Mouse (Mus musculus): ENCODE data around the gene Wdr34.
"Not testable (repeated sequence)": the region's sequence is repeated elsewhere in the genome, so short reads cannot be mapped to it uniquely, and the experiment has no call there.

Gene Wdr34

DNA sequence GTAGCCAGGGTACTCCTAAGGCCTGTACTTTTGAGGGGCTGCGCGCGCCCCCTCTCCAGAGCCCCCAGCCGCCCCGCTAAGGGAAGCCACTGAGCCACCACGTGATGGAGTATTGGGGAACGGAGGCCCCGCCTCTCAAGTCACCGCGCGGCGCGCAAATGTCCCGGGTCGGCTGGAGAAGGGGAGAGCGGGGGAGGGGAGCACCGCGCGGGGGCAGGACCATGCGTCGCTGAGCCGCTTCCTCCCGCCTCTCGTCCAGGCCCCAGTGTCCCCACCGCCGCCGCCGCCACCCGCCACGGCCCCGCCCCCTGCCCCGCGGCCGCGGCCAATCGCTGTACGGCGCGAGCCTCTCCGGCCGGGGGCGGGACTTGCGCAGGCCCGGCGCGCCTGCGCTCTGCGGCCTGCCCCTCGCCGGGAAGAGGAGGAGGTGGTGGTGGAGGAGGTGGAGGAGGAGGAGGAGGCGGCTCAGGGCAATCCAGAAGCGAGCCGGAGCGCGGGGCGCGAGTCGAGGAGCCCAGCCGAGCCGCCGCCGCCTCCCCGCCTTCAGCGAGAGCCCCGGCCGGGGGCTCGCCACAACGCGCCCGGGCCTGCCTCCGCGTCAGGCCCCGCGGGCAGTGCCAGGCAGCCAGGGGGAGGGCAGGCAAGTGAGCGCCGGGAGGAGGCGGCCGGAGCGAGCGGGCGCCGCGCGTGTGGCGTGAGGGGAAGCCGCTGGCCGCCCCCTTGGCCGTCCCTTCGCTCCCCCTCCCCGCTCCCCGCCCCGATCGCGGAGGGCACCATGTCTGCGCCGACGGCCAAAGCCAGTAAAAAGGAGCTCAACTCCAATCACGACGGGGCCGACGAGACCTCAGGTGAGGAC lies 17.6 kb upstream of the Wdr34 start:
- DNase-seq: peak; percentile 96 to 98

DNA sequence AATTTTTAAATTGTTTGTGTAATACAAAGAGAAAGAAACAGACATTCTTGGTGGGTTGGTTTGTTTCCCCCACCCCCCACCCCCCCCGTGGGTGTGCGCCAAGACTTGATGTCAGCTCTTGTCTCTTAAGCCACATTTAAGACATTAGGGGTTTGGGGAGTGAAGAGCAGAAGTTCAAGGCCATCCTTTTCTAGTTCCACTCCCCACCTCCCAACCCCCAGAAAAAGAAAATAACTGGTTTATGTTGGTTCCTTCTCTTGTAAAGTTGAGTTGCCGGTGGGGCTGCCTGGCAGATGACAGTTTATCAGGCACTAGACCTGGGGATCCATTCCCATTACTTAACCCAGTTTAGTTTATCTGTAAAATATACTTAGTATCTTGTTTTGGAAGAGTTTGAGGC lies 15.6 kb upstream of the Wdr34 start:
- no peak for DNase-seq

DNA sequence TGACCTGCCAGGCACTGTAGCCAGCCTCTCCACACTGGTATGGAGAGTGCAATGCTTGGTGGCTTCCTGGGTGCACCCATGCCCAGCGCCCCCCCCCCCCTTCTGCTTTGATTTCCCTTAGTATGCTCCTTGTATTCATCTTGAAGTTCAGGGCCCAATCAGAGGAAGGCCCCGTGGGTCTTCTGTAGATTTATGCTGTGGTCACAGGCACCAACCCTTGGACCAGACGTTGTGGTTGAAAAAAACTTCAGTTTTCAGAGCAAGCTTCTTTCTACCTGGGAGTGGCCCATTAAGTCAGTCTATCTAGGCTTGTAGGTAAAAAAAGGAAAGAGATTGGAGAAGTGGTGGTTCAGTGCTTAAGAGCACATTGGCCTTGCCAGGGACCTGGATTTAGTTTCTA lies 15.1 kb upstream of the Wdr34 start:
- DNase-seq: no peak

DNA sequence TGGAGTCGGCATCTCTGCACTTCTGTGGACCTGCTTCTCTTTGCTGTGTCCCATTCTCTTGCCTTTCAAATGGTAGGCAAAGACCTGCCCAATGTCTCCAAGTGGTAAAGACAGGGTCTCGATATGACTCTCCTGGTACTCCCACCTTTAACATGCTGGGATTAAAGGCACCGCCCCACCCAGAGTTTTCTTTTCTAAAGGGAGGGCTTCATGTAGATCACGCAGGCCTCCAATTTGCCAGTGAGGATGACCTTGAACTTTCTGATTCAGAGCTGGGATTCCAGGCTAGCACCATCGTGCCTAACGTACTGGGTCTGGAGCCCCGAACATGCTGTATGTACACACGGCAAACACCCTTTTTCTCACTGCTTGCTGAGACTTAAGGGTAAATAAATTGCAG lies 14.6 kb upstream of the Wdr34 start:
- DNase-seq: no peak

DNA sequence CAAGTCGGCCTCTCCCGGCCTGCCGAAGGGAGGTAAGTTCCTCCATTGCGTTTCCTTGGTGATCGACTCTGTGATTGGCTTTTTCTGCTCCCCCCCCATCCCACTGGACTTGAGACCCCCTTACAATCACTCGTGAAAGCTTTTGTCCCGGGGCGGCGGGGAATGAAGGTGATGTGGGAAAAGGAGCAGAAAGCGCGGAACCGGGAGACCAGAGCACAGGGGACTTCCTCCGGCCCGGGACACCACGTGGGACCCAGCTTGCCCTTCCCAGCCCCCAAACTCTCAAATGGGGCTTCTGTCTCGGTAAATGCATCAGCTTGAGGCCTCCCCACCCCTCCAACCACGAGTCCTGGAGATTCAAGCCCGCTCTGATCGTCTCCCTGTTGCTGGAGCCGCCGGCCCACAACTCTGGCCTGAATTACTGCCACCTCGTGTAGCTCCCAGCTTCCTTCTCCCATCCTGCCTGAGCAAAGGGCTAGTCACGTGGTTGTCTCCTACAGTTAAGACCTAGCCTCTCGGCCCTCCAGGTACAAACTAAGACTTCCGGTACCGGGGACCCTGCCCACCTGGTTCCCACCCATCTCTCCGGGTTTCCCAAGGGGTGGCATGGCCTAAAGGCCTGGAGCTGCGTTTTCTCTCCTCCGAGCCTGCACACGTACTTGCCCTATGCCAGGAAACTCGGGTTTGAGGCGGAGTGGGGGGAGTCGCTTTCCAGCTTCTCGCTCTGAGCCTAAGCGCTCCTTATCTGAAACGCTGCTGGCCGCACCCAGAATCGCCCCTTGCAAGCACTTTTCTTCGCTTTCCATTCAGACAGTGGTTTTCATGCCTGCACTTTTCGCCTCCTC lies 13.8 kb upstream of the Wdr34 start:
- DNase-seq: peak; percentile 65 to 69

DNA sequence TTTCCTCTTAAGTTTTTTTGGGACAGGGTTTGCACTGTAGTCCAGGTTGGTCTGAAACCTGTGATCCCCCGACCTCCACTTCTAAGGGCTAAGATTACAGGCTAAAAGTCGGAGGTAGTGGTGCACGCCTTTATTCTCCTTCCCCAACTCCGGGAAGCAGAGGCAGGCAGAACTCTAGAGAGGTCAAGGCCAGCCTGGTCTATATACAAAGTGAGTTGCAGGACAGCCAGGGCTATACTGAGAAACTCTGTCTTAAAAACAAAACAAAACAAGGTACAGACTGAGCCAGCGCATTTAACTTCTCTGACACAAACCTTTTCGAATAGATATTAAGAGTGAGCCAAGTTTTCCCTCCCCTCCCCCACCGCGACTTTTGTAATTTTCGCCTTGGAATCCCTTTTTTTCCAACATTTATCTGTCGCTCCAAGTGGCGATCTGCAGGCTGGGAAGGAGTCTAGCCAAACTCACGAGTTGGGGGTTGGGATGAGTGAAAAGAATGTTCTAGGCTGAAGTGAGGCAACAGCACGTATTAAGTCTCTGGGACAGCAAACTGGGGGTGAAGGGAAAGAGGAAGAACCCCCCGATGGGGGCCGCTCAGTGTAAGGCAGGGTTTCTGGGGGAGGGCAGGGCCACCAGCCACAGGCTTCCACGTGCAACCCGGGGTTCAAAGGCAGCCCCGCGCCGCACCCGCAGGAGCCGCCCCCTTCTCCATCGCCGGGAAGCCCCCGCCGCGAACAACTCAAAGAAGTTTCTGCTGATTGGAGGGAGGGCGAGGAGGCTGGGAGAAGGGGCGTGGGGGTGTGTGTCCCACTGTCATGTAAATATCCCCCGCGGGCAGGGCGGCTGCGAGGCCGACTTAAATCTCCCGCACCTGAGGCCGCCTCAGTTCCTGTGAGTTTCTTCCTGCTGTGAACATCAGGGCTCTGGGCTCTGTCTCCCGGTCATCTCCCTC lies 12.8 kb upstream of the Wdr34 start:
- DNase-seq: peak in 1 of 2 experiments; percentile 37

DNA sequence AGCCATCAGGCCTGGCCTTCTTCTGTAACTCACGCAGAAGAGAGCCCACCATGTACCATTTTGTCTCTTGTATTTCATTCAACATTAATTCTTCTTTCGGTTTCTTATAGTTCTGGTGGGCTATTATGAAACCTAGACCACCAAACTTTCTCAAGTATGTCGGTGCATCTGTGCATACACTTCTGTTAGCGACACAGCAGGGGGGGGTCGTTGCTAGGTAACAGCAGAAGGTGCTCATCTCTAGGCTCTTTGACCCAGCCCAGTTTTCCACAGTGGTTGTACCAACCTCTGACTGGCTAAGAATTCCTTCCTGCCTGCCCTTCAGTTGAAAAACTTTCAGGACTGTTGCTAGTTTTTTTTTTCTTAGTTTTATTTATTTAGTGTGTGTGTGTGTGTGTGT lies 9.7 kb upstream of the Wdr34 start:
- DNase-seq: no peak

DNA sequence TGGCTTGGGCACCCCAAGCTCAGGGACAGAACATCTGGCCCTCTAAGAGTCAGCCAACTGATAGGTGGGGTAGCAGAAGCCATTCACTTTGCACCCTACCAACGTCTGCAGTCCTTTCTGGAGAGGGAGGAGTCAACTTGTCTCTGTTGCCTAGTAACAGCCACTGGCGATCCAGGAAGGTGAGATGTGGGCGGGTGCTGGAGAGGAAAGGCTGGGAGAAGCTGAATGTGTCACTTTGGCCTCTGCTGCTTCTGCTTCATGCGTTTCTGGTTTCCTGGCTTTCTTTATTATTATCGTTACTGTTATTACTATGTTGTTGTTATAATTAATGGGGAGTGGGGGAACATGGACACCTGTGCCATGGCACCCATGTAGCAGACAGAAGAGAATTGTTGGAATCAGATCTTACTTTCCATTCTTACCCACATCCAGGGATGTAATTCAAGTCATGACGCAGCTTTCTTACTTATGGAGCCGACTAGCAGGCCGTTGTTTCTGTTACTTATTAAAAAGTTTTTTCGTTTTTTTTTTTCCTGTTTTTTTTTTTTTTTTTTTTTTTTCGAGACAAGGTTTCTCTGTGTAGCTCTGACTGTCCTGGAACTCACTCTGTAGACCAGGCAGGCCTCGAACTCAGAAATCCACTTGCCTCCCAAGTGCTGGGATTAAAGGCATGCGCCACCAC lies 8.7 kb upstream of the Wdr34 start, which contains the start of gene Set:
Gene Set (plus strand): TSS at position 156 of the 682 bp plus-strand sequence.
- no peak for DNase-seq

DNA sequence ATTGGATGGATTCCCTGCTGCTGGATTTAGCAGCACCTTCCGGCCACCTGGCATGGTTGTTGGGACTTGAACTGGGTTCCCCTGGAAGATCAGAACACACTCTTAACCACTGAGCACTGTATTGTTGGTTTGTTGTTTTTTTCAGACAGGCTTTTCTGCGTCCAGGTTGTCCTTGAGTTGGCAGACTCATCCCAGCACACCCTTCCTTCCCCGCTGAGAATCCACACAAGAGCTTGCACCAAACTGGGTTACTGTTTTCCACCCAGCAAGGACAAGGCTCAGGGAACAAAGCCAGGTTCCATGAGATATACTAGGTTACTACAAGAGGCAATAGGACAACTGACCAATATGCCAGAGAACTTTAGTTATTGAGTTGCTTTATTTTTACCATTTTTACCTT lies 8.1 kb upstream of the Wdr34 start:
- DNase-seq: no peak

DNA sequence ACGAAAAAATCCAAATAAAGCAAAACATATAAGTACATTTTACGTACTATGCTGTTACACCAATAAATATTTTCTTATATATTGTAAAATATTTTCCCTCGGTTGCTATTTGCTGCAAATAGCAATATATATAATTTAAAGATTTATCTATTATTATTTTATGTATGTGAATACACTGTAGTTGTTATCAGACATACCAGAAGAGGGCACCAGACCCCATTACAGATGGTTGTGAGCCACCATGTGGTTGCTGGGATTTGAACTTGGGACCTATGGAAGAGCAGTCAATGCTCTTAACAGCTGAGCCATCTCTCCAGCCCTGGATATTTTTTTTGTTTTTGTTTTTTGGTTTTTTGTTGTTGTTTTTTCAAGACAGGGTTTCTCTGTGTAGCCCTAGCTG lies 6.6 kb upstream of the Wdr34 start:
- not testable (repeated sequence) for DNase-seq

DNA sequence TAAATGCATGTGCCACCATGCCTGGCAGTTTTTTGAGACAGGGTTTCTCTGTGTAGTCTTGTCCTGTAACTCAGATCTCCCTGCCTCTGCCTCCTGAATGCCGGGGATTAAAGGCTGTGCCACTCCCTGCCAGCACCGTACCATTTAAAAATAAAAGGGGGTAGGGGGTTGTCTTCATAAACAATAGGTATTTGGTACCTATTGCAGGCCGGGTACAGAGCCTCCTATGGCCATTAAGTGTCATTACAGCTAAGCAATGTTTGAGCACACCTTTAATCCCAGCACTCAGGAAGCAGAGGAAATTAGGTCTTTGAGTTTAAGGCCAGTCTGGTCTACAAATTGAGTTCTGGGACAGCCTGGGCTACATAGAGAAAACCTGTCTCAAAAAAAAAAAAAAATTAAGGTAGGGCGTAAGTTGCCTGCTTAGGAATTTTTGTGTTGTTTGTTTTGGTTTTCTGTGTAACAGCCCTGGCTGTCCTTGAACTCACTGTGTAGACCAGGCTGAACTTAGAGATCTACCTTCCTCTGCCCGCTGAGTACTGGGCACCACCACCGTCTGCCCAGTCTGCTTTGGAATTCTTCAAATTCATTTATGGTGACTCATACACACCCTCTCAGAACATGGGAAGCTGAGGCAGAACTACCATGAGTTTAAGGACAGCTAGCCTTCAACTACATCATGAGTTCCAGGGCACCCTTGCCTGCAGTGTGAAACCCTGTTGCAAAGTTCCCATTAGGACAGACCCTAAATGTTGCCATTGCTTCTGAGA lies 3.5 kb upstream of the Wdr34 start:
- DNase-seq: no peak

DNA sequence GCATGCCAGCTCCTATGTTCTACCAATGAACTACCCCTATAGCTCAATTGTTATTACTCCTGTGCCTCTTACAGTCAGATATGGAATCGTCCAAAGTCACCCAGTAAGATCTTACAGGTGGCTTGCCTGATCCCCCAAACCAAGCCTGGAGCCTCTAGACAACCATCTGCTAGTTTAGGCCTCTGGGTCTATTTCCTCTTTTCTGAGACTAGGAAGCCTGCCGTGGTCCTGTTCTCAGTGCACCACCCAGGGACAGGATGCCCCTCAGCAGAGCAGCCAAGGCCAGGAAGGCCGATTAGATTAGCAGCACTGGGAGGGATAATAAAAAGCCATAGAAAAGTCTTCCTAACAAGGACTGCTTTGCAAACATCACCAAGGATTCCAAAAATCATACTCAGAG lies 1.1 kb upstream of the Wdr34 start:
- DNase-seq: no peak

DNA sequence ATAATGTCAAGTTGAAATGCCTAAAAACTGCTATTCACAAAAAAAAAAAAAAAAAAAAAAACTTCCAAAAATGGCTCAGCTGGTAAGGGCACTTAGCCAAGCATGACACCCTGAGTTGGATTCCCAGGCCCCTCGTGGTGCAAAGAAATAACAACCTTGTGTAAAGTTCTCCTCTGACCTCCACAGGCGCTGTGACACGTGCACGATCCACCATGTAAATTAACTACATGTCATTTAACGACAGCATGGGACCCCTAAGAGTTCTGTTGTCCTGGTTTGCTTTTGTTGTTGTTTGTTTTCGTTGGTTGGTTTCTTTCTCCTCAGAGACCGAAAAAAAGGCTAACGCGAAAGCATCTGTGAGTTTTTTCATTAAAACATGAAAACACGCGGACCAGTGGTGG lies 580 bp downstream of the Wdr34 start:
- no peak for DNase-seq

DNA sequence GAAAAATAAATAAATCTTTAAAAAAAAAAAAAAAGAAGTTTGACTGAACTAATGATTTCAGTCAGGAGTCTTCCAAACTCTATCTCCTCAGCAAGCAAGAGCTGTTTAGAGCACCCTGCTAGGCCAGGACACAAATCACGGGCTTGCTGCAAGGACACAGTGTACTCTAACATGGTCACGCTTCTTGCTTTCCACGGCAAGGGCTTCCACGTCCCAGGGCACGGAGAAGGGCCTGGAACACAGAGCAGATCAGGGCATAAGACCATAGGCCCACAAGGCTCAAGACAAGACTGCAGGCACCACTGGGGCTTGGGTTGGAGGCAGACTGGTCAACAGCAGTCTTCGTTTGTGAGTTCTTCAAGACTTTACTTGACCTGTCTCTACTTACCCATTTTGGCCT lies 1.6 kb downstream of the Wdr34 start:
- DNase-seq: no peak

DNA sequence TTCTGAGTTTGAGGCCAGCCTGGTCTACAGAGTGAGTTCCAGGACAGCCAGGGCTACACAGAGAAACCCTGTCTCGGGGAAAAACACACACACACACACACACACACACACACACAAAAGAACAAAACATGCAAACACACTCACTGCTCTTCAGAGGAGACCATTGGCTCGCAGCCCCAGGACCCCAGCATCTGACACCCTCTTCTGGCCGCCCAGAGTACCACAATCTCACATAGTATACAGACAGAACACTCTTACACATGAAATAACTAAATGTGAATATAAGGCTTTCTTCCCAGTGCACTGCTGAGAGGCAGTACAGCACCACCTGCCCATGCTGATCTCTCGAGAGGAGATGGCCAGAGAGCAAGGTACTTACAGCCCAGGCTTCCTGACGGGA lies 4.1 kb downstream of the Wdr34 start:
- no peak for DNase-seq

DNA sequence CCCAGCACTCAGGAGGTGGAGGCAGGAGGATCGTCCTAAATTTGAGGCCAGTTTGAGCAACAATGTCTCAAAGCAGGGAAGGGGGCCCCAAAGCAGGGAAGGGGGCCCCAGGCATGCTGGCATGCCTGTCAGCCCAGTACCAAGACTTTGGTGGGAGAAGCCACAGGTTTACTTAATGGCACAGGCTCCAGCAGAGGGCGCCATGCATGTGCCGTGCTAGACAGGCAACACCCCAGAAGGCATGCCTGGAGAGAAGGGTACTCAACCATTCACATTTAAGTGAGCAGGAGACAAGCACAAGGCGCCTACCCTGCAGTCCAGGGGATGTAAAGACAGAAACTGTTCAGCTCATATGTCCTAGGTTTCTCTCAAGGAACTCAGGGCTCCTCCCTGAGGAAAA lies 6.2 kb downstream of the Wdr34 start:
- DNase-seq: peak; percentile 76 to 91

DNA sequence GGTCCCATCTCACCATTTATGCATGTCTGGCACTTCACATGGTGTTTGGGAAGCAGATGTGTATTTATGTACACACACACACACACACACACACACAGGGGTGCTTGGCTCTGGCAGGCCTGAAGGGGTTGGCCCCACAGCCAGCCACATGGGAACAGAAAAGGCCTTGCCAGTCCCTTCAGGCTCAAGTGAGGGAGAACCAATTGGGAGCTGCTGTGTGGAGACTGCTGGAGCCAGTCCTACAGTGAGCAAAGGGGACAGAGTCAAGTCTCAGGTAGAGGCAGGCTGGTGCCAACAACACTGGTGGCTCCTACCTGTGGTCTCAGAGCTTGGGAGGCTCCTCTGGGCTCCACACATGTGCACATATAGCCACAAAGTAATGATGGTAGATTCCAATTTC lies 9.0 kb downstream of the Wdr34 start:
- no peak for DNase-seq

DNA sequence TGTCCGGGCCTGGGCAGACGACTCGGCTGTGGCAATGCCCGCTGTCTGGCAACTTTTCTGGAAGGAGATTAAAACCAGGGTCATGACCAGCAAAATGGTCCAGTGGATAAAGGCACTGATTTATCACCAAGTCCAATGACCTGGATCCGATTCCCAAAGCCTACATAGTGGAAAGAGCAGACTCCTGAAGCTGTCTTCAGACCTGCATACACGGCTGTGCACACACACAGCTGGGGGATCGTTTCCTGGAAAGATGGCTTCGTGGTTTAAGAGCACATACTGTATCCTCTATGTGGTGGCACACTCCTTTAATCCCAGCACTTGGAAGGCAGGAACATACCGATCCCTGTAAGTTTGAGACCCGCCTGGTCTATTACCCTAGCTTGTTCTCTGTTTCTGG lies 10.3 kb downstream of the Wdr34 start:
- no peak for DNase-seq

DNA sequence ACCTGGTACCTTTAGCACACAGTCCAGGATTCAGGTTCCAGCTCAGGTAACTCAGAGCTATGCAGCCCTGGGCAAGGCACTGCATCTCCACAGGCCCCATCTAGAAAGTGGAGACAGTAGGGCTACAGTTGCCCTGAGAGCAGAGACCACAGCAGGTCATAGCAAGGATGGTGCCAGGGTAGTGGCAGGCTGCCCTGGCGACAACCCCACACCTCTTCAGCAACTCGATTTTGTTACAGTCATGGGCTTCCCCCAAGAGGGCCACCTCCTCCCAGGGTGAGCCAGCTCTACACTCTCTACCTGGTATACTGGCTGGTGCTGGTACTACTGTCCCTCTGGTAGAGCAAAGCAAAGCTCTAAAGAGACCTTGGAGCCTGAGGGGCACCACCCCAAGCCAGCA lies 10.9 kb downstream of the Wdr34 start:
- DNase-seq: no peak

DNA sequence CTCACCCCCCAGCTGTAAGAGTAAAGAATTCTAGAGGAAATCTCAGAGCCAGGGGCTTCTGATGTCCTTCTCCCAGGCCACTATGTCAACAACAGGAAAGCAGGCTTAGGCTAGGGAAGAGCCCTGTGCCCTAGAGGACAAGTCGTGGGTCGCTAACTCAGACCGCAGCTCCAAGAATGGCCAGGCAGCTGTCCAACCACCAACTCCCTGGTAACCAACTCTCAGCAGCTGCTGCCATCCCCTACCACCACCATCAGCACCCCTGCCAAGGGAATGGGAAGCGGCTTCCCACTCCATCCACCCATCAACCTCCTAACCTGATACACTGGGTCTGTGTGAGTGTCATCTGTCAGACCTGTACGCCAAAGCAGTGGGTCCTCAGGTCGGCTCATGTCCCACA lies 15.7 kb downstream of the Wdr34 start:
- no peak for DNase-seq

DNA sequence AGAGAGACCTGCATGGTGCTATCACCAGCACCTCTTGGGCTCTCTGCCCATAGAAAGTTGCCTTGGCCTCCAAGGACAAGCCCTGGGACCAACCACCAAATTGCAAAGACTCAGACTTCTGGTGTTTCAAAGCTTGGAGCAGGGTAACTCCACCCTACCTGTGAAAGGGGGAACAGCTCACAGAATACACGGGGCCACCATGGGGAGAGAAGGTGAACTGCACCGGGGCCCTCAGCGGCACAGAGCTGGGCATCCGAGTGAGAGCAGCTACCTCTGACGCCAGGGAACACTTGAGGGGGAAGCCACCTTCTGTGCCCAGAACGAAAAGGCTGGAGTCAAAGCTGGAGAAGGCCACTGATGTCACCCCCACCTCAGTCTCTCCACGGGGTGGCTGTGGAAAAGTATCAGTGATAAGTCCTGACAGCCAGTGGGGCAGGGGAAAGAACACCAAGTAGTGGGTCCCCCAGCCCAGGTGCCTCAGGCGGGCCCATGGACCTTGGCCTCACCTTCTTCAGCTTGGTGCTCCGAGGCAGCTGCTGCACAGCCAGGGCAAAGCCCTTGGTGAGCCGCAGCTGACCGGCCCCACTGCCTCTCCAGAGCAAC lies 16.3 kb downstream of the Wdr34 start:
- peak in 1 of 2 experiments; percentile 47 for DNase-seq
